Mouse (Mus musculus): ENCODE results near the gene Edc4. TPM values are rescaled to one million over a fixed set of nuclear protein-coding genes. Genes with fewer than 3 reads are reported as not detected.
A peak's percentile ranks its signal among the peaks of the same experiment; 100 is the strongest.

Edc4 gene
- polyA plus RNA-seq, 1 experiment from 2014 or later: 46.6 TPM

DNA sequence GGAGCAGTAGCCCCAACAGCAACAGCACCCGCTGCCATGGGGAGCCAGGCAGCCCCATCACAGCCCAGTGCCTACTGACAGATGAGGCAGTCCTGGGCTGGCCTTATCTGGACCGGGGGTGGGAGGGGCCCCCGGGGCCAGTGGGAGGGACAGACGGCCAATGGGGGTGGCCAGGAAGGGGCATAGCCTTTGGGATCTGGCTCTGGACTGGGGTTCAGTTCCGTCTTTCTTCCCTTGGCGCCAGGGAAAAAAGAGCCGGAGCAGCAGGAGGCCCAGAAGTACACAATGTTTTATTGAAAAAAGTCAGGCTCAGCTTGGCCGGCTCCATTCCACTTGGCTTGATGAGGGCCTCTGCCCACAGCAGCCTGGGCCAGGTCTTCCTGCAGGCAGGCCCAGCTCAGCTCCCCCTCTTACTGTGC is 62.6 kb downstream of the Edc4 start, which contains the start of gene Lcat:
TSS of gene Lcat (minus strand) at position 62 of the 419 bp plus-strand sequence.
- DNase-seq (ENCODE audit: low spot score) (no peak), ATAC-seq (ENCODE audit: low FRiP score) (peak; percentile 47; the same call in 1 of the 2 replicates)
- Histone ChIP-seq H3K9me3 (ENCODE audit: control insufficient read depth, low read length) (no peaks in the 10 kb centered on the region), H3K36me3 (replicated peaks; ENCODE audit: control insufficient read depth, insufficient read depth) (no peaks in the 10 kb centered on the region), H3K4me3 (replicated peaks; ENCODE audit: low read length) (no peak within 1 kb of the TSS), H3K27me3 (ENCODE audit: control insufficient read depth, insufficient read depth, low read length) (no peaks in the 10 kb centered on the region), H3K4me2 (replicated peaks) (no peak within 1 kb of the TSS), H3K4me1 (replicated peaks; ENCODE audit: control insufficient read depth, insufficient read depth, low read length) (0 out of 2 replicates have a peak, but pooled peaks cover 4% of the 10 kb centered on the region), H3K9ac (no peak within 1 kb of the TSS), H3K27ac (no peak within 1 kb of the TSS)
- 57% methylated on average over 7 of the region's 8 CpGs for WGBS

Other genes starting within 250 kb of the Edc4 start
- 76.9 and 79.1 TPM in 2 replicates for gene Ctcf, start 244.3 kb upstream of the Edc4 start, polyA plus RNA-seq (2014; fragmentation: Nextera tagmentation; extraction: Ambion mirVana)
- gene Agrp, start 243.5 kb upstream of the Edc4 start, polyA plus RNA-seq (2014; fragmentation: Nextera tagmentation; extraction: Ambion mirVana): 0.84 TPM in 1 of 2 replicates, not detected in the other
- gene Carmil2, start 194.6 kb upstream of the Edc4 start, polyA plus RNA-seq (2014; fragmentation: Nextera tagmentation; extraction: Ambion mirVana): 22.3 and 24.4 TPM in 2 replicates
- gene Acd, start 179.8 kb upstream of the Edc4 start, polyA plus RNA-seq (2014; fragmentation: Nextera tagmentation; extraction: Ambion mirVana): 71.3 and 78.1 TPM in 2 replicates
- 53.7 and 56.2 TPM in 2 replicates for gene Pard6a, start 179.7 kb upstream of the Edc4 start, polyA plus RNA-seq (2014; fragmentation: Nextera tagmentation; extraction: Ambion mirVana)
- 0.22 and 0.27 TPM in 2 replicates for gene 4933405L10Rik, start 173.2 kb upstream of the Edc4 start, polyA plus RNA-seq (2014; fragmentation: Nextera tagmentation; extraction: Ambion mirVana)
- gene Enkd1, start 172.7 kb upstream of the Edc4 start, polyA plus RNA-seq (2014; fragmentation: Nextera tagmentation; extraction: Ambion mirVana): 11.6 and 13.4 TPM in 2 replicates
- gene Gfod2, start 122.2 kb upstream of the Edc4 start, polyA plus RNA-seq (2014; fragmentation: Nextera tagmentation; extraction: Ambion mirVana): 62.7 and 71.7 TPM in 2 replicates
- gene Ranbp10, start 53.5 kb upstream of the Edc4 start, polyA plus RNA-seq (2014; fragmentation: Nextera tagmentation; extraction: Ambion mirVana): 9.1 and 10.4 TPM in 2 replicates
- gene Tsnaxip1, start 53.1 kb upstream of the Edc4 start, polyA plus RNA-seq (2014; fragmentation: Nextera tagmentation; extraction: Ambion mirVana): 0.64 and 1.4 TPM in 2 replicates
- 46.3 and 51.7 TPM in 2 replicates for gene Cenpt, start 27.6 kb upstream of the Edc4 start, polyA plus RNA-seq (2014; fragmentation: Nextera tagmentation; extraction: Ambion mirVana)
- 46.2 and 51.2 TPM in 2 replicates for gene Thap11, start 25.7 kb upstream of the Edc4 start, polyA plus RNA-seq (2014; fragmentation: Nextera tagmentation; extraction: Ambion mirVana)
- gene Nutf2, start 20.3 kb upstream of the Edc4 start, polyA plus RNA-seq (2014; fragmentation: Nextera tagmentation; extraction: Ambion mirVana): 181 TPM in 2 replicates
- 1.4 TPM in 1 of 2 replicates, not detected in the other for gene Nrn1l, start 12.7 kb downstream of the Edc4 start, polyA plus RNA-seq (2014; fragmentation: Nextera tagmentation; extraction: Ambion mirVana)
- 8.2 and 11.0 TPM in 2 replicates for gene Pskh1, start 19.6 kb downstream of the Edc4 start, polyA plus RNA-seq (2014; fragmentation: Nextera tagmentation; extraction: Ambion mirVana)
- 2.9 and 3.2 TPM in 2 replicates for gene Ctrl, start 53.0 kb downstream of the Edc4 start, polyA plus RNA-seq (2014; fragmentation: Nextera tagmentation; extraction: Ambion mirVana)
- gene Psmb10, start 57.6 kb downstream of the Edc4 start, polyA plus RNA-seq (2014; fragmentation: Nextera tagmentation; extraction: Ambion mirVana): 70.1 and 79.8 TPM in 2 replicates
- 3.2 and 3.3 TPM in 2 replicates for gene Lcat, start 62.5 kb downstream of the Edc4 start, polyA plus RNA-seq (2014; fragmentation: Nextera tagmentation; extraction: Ambion mirVana)
- gene Slc12a4, start 85.2 kb downstream of the Edc4 start, polyA plus RNA-seq (2014; fragmentation: Nextera tagmentation; extraction: Ambion mirVana): 9.3 and 9.4 TPM in 2 replicates
- not detected in 2 replicates for gene Dpep3, start 98.5 kb downstream of the Edc4 start, polyA plus RNA-seq (2014; fragmentation: Nextera tagmentation; extraction: Ambion mirVana)
- gene Dus2, start 110.5 kb downstream of the Edc4 start, polyA plus RNA-seq (2014; fragmentation: Nextera tagmentation; extraction: Ambion mirVana): 21.3 and 22.4 TPM in 2 replicates
- not detected in 2 replicates for gene Dpep2nb, start 125.1 kb downstream of the Edc4 start, polyA plus RNA-seq (2014; fragmentation: Nextera tagmentation; extraction: Ambion mirVana)
- 20.3 and 22.1 TPM in 2 replicates for gene Ddx28, start 131.0 kb downstream of the Edc4 start, polyA plus RNA-seq (2014; fragmentation: Nextera tagmentation; extraction: Ambion mirVana)
- 2.5 and 2.6 TPM in 2 replicates for gene Nfatc3, start 178.0 kb downstream of the Edc4 start, polyA plus RNA-seq (2014; fragmentation: Nextera tagmentation; extraction: Ambion mirVana)